Mouse (Mus musculus): ENCODE measurements around the gene Rtn4r. TPM values are rescaled to one million over a fixed set of nuclear protein-coding genes. Genes with fewer than 3 reads are reported as not detected.

Rtn4r gene
- polyA plus RNA-seq, 1 experiment from 2014 or later = 1.0 TPM

DNA sequence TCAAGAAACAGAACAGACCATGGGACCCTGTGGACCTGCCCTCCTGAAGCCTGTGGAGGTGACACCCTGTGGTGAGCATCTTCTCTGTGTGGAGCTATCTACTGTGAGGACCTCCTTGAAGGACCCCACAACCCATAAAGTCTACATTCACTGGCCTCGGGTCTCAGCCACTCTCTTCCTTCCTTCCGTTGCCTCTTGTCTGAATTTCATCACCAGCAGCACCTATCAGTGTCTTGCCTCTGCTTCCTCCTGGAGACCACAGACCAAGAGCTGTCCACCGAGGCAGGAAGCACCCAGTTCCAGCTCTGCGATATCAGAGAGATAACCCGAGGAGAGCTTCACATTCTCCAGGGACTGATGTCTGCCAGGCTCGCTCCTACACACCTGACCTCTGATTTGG is 31.8 kb downstream of the Rtn4r start:
- 73% methylated on average over 6 of the region's 6 CpGs for WGBS
- H3K36me3 ChIP-seq (ENCODE audit: control insufficient read depth, insufficient read depth, low read length) = no peaks in the 10 kb centered on the region
- H3K4me3 ChIP-seq (replicated peaks; ENCODE audit: low read length) = no peak overlapping the region
- no peaks in the 10 kb centered on the region for H3K9me3 ChIP-seq (replicated peaks; ENCODE audit: control insufficient read depth, low read length)
- H3K27ac ChIP-seq (ENCODE audit: low read length) = no peak overlapping the region
- ATAC-seq (ENCODE audit: insufficient read depth, low FRiP score) = no peak
- H3K4me1 ChIP-seq (ENCODE audit: control insufficient read depth, insufficient read depth, low read length) = peaks cover 25% of the 10 kb centered on the region
- H3K9ac ChIP-seq (ENCODE audit: low read length) = no peak overlapping the region
- H3K27me3 ChIP-seq (ENCODE audit: control insufficient read depth, insufficient read depth, low read length) = no peaks in the 10 kb centered on the region
- no peak overlapping the region for H3K4me2 ChIP-seq (ENCODE audit: low read depth, low read length)

DNA sequence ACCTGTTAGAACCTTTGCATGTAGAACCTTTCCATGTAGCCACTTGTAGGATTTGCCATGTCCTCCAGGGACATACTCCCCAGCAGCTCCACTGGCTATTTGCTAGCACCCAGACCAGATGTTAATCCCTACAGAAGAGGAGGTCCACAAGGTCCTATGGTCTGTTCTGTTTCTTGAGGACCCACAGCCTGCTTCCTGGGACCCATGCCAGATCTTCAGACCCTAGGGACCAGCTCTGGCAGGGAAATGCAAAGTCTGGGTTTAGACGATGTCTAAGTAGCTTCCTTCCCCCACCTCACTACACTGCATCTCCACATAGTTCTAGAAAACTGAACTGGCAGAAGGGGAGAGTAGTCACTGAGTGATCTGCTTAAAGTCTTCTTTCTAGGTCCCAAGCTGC is 32.3 kb downstream of the Rtn4r start:
- no peak overlapping the region for H3K4me3 ChIP-seq (replicated peaks; ENCODE audit: low read length)

DNA sequence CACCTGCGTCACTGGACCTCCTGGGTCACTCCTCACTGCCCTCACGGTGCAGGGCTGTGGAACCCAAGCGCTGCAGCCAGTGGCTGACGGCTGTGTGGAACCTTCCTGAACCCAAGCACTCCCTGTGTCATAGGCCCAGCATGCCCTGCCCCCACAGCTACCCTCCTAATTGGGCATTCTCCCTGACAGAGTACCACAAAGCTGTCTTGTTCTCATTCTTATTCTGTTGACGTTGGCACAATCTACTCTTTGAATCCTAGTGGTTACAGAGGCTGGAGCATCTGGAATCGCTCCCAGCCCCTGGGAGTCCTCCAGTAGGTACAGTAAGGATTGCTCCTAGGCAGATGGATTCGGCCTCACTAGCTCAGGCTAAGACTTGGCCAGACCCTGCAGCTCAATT is 33.1 kb downstream of the Rtn4r start:
- H3K9me3 ChIP-seq (replicated peaks; ENCODE audit: control insufficient read depth, low read length) = no peaks in the 10 kb centered on the region
- no peak overlapping the region for H3K4me2 ChIP-seq (ENCODE audit: low read depth, low read length)
- H3K27me3 ChIP-seq (ENCODE audit: control insufficient read depth, insufficient read depth, low read length) = no peaks in the 10 kb centered on the region
- no peak overlapping the region for H3K4me3 ChIP-seq (replicated peaks; ENCODE audit: low read length)
- peaks cover 16% of the 10 kb centered on the region for H3K4me1 ChIP-seq (ENCODE audit: control insufficient read depth, insufficient read depth, low read length)
- no peak overlapping the region for H3K27ac ChIP-seq (ENCODE audit: low read length)
- 58% methylated on average over 7 of the region's 7 CpGs for WGBS
- no peaks in the 10 kb centered on the region for H3K36me3 ChIP-seq (ENCODE audit: control insufficient read depth, insufficient read depth, low read length)
- H3K9ac ChIP-seq (ENCODE audit: low read length) = no peak overlapping the region
- ATAC-seq (ENCODE audit: insufficient read depth, low FRiP score) = no peak

More for the DNA sequence above, 32.3 kb downstream of the Rtn4r start:
- Histone ChIP-seq H3K9ac (ENCODE audit: low read length) (no peak overlapping the region), H3K27me3 (ENCODE audit: control insufficient read depth, insufficient read depth, low read length) (no peaks in the 10 kb centered on the region), H3K4me2 (ENCODE audit: low read depth, low read length) (no peak overlapping the region), H3K4me1 (ENCODE audit: control insufficient read depth, insufficient read depth, low read length) (peaks cover 19% of the 10 kb centered on the region), H3K9me3 (replicated peaks; ENCODE audit: control insufficient read depth, low read length) (no peaks in the 10 kb centered on the region), H3K36me3 (ENCODE audit: control insufficient read depth, insufficient read depth, low read length) (no peaks in the 10 kb centered on the region), H3K27ac (ENCODE audit: low read length) (no peak overlapping the region)
- peak; percentile 27; the same call in 1 of the 2 replicates for ATAC-seq (ENCODE audit: insufficient read depth, low FRiP score)
- WGBS = 9% methylated on average over 1 of the region's 1 CpGs

DNA sequence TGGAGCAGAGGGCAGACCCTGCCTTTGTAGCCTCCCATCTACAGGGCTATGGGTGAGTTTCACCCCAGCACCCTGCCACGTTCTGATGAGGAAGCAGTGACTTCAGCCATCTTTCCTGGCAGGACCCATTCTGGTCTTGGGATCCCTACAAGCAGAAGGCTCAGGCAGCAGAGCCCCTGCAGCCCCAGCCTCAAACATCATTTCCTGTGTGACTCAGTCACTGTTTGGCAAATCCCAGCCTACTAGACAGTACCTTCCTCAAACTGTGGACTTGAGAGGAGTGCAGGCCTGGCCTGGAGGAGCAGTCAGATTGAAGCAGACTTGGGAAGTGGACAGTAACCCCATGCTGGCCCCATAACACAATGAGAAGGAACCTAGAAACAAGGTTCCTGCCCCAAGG is 33.7 kb downstream of the Rtn4r start:
- Histone ChIP-seq H3K27me3 (ENCODE audit: control insufficient read depth, insufficient read depth, low read length) (no peaks in the 10 kb centered on the region), H3K4me2 (ENCODE audit: low read depth, low read length) (no peak overlapping the region), H3K9ac (ENCODE audit: low read length) (no peak overlapping the region), H3K4me1 (ENCODE audit: control insufficient read depth, insufficient read depth, low read length) (peaks cover 16% of the 10 kb centered on the region), H3K27ac (ENCODE audit: low read length) (no peak overlapping the region), H3K4me3 (replicated peaks; ENCODE audit: low read length) (no peak overlapping the region), H3K9me3 (replicated peaks; ENCODE audit: control insufficient read depth, low read length) (no peaks in the 10 kb centered on the region), H3K36me3 (ENCODE audit: control insufficient read depth, insufficient read depth, low read length) (no peaks in the 10 kb centered on the region)
- ATAC-seq (ENCODE audit: insufficient read depth, low FRiP score) = no peak
- WGBS = 56% methylated on average over 1 of the region's 1 CpGs

DNA sequence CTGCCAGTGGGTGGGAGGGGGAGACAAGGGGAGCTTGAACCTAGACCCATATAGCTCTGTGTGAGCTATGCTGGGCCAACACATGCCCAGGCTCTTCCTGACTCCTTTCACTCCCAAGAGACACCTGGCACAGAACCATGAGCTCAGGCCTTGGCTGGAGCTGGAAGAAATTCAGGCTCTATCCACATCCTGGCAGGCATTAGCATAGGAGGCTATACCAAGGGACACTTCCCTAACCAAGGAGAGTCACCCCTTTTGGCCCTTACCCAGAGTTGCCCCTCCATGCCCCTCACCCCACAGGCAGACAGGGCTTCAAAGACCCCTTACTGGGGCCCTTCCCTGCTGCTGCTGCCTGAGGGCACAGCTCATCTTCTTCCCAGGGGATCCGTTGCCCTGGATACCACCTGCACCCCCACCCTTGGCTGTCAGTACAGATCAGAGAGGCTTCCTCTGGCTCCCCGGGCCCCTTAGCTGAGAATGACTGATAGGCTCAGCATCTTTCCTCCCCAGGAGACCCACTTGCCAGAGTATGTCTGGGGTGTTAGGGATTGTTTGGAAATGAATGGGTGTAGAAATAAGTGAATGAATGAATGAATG is 37.3 kb downstream of the Rtn4r start:
- Histone ChIP-seq H3K36me3 (ENCODE audit: control insufficient read depth, insufficient read depth, low read length) (no peaks in the 10 kb centered on the region), H3K9me3 (replicated peaks; ENCODE audit: control insufficient read depth, low read length) (no peaks in the 10 kb centered on the region), H3K4me1 (ENCODE audit: control insufficient read depth, insufficient read depth, low read length) (peaks cover 16% of the 10 kb centered on the region), H3K27me3 (ENCODE audit: control insufficient read depth, insufficient read depth, low read length) (no peaks in the 10 kb centered on the region), H3K9ac (ENCODE audit: low read length) (no peak overlapping the region), H3K4me2 (ENCODE audit: low read depth, low read length) (no peak overlapping the region), H3K27ac (ENCODE audit: low read length) (no peak overlapping the region), H3K4me3 (replicated peaks; ENCODE audit: low read length) (no peak overlapping the region)
- ATAC-seq (ENCODE audit: insufficient read depth, low FRiP score) = no peak
- 50% methylated on average over 2 of the region's 2 CpGs for WGBS

DNA sequence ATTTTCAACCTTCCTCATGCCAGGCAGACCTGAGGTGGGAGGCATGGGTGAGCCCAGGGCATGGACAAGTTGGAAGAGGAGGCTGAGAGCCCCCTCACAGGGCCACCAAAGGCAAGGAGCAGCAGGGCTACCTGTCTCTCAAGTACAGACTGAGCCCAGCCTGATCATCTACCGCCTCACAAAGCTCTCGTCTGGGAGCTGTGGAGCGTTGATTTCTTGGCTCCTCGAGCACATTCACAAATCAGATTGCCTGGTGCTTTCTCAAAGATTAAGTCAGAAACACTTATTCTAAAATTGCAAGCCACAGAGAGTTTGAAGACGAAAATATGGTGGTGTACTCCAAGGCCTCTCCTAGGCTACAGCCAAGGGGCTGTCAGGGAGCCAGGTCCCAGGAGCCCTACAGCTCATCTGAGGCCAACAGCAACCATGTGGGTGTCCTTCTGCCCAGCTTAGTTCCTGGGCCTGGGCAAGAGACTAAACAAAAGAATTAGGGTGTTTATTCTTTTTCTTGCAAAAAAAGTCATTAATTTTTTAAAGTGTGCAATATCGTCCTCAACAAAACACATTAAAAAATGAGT is 39.3 kb downstream of the Rtn4r start:
- no peak overlapping the region for H3K27ac ChIP-seq (ENCODE audit: low read length)
- no peaks in the 10 kb centered on the region for H3K27me3 ChIP-seq (ENCODE audit: control insufficient read depth, insufficient read depth, low read length)
- no peaks in the 10 kb centered on the region for H3K9me3 ChIP-seq (replicated peaks; ENCODE audit: control insufficient read depth, low read length)
- no peak for ATAC-seq (ENCODE audit: insufficient read depth, low FRiP score)
- H3K9ac ChIP-seq (ENCODE audit: low read length) = no peak overlapping the region
- no peak overlapping the region for H3K4me3 ChIP-seq (replicated peaks; ENCODE audit: low read length)
- H3K4me2 ChIP-seq (ENCODE audit: low read depth, low read length) = no peak overlapping the region
- WGBS = 51% methylated on average over 6 of the region's 6 CpGs
- H3K4me1 ChIP-seq (ENCODE audit: control insufficient read depth, insufficient read depth, low read length) = peaks cover 7% of the 10 kb centered on the region; the same call in 1 of the 2 replicates
- no peaks in the 10 kb centered on the region for H3K36me3 ChIP-seq (ENCODE audit: control insufficient read depth, insufficient read depth, low read length)

DNA sequence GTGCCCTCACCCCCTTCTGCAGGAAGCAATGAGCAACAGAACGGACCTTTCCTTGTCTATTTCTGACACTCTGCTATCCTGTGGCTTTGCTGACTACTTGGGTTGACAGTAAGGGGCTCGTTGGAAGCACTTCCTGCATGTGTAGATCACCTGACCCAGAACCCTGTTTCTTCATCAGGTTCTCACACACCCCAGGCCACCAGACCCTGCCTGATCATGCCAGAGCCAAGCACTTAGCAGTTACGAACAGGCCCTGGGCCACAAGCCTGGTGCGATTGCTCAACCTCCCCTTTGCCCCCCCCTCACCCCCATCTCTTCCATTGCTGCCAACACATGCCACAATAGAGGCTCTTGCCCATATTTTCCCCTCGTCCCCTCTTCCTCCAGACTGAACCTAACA is 41.7 kb downstream of the Rtn4r start:
- Histone ChIP-seq H3K9ac (ENCODE audit: low read length) (no peak overlapping the region), H3K27ac (ENCODE audit: low read length) (no peak overlapping the region), H3K4me1 (ENCODE audit: control insufficient read depth, insufficient read depth, low read length) (no peaks in the 10 kb centered on the region), H3K36me3 (ENCODE audit: control insufficient read depth, insufficient read depth, low read length) (no peaks in the 10 kb centered on the region), H3K4me2 (ENCODE audit: low read depth, low read length) (no peak overlapping the region), H3K9me3 (replicated peaks; ENCODE audit: control insufficient read depth, low read length) (no peaks in the 10 kb centered on the region), H3K4me3 (replicated peaks; ENCODE audit: low read length) (no peak overlapping the region), H3K27me3 (ENCODE audit: control insufficient read depth, insufficient read depth, low read length) (peaks cover 2% of the 10 kb centered on the region; the same call in 1 of the 2 replicates)
- no peak for ATAC-seq (ENCODE audit: insufficient read depth, low FRiP score)
- 74% methylated on average over 5 of the region's 5 CpGs for WGBS

DNA sequence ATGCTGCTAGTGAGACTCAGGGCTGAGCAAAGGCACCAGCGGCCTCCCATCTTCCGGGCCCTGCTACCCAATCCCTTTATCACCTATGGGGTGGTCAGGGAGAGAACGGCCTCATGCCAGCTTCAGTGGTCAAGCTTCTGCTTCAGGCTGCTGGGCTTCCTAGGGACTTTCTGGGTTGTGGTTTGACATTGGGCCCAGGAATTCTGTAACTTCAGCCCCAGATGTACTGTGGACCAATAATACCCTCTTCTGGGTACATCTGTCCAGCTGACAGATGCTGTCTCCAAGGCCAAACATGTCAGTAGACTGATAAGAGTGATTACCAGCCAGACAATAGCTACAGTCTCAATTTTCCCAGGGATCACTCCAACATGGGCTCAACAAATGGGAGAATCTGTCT is 42.3 kb downstream of the Rtn4r start:
- no peak for ATAC-seq (ENCODE audit: insufficient read depth, low FRiP score)
- H3K27me3 ChIP-seq (ENCODE audit: control insufficient read depth, insufficient read depth, low read length) = peaks cover 2% of the 10 kb centered on the region; the same call in 1 of the 2 replicates
- H3K9me3 ChIP-seq (replicated peaks; ENCODE audit: control insufficient read depth, low read length) = no peaks in the 10 kb centered on the region
- no peaks in the 10 kb centered on the region for H3K36me3 ChIP-seq (ENCODE audit: control insufficient read depth, insufficient read depth, low read length)
- WGBS = 86% methylated on average over 3 of the region's 3 CpGs
- no peaks in the 10 kb centered on the region for H3K4me1 ChIP-seq (ENCODE audit: control insufficient read depth, insufficient read depth, low read length)
- H3K27ac ChIP-seq (ENCODE audit: low read length) = no peak overlapping the region
- no peak overlapping the region for H3K4me3 ChIP-seq (replicated peaks; ENCODE audit: low read length)
- no peak overlapping the region for H3K9ac ChIP-seq (ENCODE audit: low read length)
- no peak overlapping the region for H3K4me2 ChIP-seq (ENCODE audit: low read depth, low read length)

DNA sequence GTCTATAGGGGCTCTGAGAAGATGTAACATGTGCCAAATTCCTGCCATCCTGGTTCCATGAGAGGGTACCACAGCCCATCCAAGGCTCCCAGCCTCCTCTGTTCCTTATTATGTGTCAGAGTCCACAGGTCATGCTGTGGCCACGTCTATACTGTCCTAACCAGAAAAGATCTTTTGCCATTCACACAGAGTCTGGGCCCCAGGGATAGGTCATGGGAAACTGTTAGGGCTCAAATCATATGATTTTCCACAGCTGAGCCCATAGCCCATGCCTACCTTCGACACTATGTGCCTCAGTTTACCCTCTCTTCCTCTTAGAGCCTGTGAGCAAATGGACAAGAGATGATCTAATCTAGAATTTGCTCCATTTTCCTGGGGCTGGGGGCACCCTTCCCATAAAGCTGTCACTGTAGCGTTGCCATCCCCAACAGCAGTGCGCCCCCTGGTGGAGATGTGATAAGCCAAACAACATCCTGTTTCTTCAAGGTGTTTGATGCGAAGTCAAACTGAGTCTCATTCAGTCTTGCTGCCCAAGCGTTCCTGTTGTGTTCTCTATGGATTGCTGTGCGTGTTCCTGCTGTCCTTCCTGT is 44.9 kb downstream of the Rtn4r start:
- Histone ChIP-seq H3K4me3 (replicated peaks; ENCODE audit: low read length) (no peak overlapping the region), H3K4me2 (ENCODE audit: low read depth, low read length) (no peak overlapping the region), H3K9ac (ENCODE audit: low read length) (no peak overlapping the region), H3K4me1 (ENCODE audit: control insufficient read depth, insufficient read depth, low read length) (peaks cover 12% of the 10 kb centered on the region), H3K36me3 (ENCODE audit: control insufficient read depth, insufficient read depth, low read length) (no peaks in the 10 kb centered on the region), H3K27me3 (ENCODE audit: control insufficient read depth, insufficient read depth, low read length) (peaks cover 2% of the 10 kb centered on the region; the same call in 1 of the 2 replicates), H3K27ac (ENCODE audit: low read length) (no peak overlapping the region), H3K9me3 (replicated peaks; ENCODE audit: control insufficient read depth, low read length) (no peaks in the 10 kb centered on the region)
- WGBS = 15% methylated on average over 7 of the region's 7 CpGs
- ATAC-seq (ENCODE audit: insufficient read depth, low FRiP score) = no peak

Data from stomach, embryonic 16.5 days (tissue).